Mouse (Mus musculus) embryonic facial prominence, embryonic 14.5 days (tissue): ENCODE results near the gene Mepce. TPM values are rescaled to one million over a fixed set of nuclear protein-coding genes. Genes with fewer than 3 reads are reported as not detected.
A peak's percentile ranks its signal among the peaks of the same experiment; 100 is the strongest.

Experiments used
- ATAC-seq: fragments of 200-750 bp; cut with Nextera tagmentation; 2 replicates; pipeline ENCODE4 v1.8.0; 2017; ENCODE audit warnings: low read depth, moderate number of reproducible peaks, moderate TSS enrichment
- DNase-seq: peaks from one replicate; pipeline ENCODE4 v3.0.0-alpha.2; 2015; ENCODE audit warnings: low spot score
- H3K27ac ChIP-seq: fragments of 300-500 bp; sonication (generic); replicated peaks from 2 replicates; pipeline ENCODE4 v1.5.1; 2014; ENCODE audit warnings: low read depth, mild to moderate bottlenecking, low read length, moderate library complexity
- H3K27me3 ChIP-seq: fragments of 300-500 bp; sonication (generic); replicated peaks from 2 replicates; pipeline ENCODE4 v1.6.1; 2014; ENCODE audit warnings: low read length; ENCODE audit not compliant: control insufficient read depth, insufficient read depth
- H3K36me3 ChIP-seq: fragments of 300-500 bp; sonication (generic); 2 replicates; pipeline ENCODE4 v1.6.1; 2014; ENCODE audit warnings: low read length, mixed read lengths; ENCODE audit not compliant: control insufficient read depth, insufficient read depth
- H3K4me1 ChIP-seq: fragments of 300-500 bp; sonication (generic); 2 replicates; pipeline ENCODE4 v1.6.1; 2014; ENCODE audit warnings: antibody characterized with exemption, low read length; ENCODE audit not compliant: control insufficient read depth, insufficient read depth
- H3K4me2 ChIP-seq: fragments of 300-500 bp; sonication (generic); 2 replicates; pipeline ENCODE4 v1.6.1; 2014; ENCODE audit warnings: low read depth, mild to moderate bottlenecking, low read length, moderate library complexity, mixed read lengths
- H3K4me3 ChIP-seq: fragments of 300-500 bp; sonication (generic); 2 replicates; pipeline ENCODE4 v1.5.1; 2014; ENCODE audit warnings: low read depth, mild to moderate bottlenecking, low read length
- H3K9ac ChIP-seq: fragments of 300-500 bp; sonication (generic); 2 replicates; pipeline ENCODE4 v1.6.1; 2014; ENCODE audit warnings: low read depth, mild to moderate bottlenecking, low read length, moderate library complexity, mixed read lengths
- H3K9me3 ChIP-seq: fragments of 300-500 bp; sonication (generic); 2 replicates; pipeline ENCODE4 v1.6.1; 2016; ENCODE audit warnings: low read length; ENCODE audit not compliant: control insufficient read depth
- WGBS: fragments of 180-500 bp; shearing (Covaris S2); extraction: QIAGEN DNeasy Blood & Tissue Kit; methylation state at CpG from one replicate; pipeline ENCODE4 v1.1.7; 2014; 5-methylcytosine and 5-hydroxymethylcytosine counted together
- polyA plus RNA-seq: library from polyadenylated mRNA; unstranded; fragments of >200 nt; fragmentation: Nextera tagmentation; extraction: Ambion mirVana; gene quantifications from 2 replicates; pipeline ENCODE4 v1.2.1, GENCODE M21; 2014

The Mepce gene
- polyA plus RNA-seq, 1 experiment from 2014 or later: 12.2 TPM

GRCm38 (mm10) chr5:137742836-137743235, 44.6 kb downstream of the Mepce start:
- Histone ChIP-seq H3K4me1 (peaks cover 17% of the 10 kb centered on the region), H3K36me3 (peaks cover 4% of the 10 kb centered on the region), H3K27ac (no peak overlapping the region), H3K4me2 (no peak overlapping the region), H3K4me3 (no peak overlapping the region), H3K27me3 (no peaks in the 10 kb centered on the region), H3K9ac (no peak overlapping the region), H3K9me3 (no peaks in the 10 kb centered on the region)
- no peak for DNase-seq
- no peak for ATAC-seq
- WGBS: 87% methylated on average over 6 of the region's 6 CpGs

DNA sequence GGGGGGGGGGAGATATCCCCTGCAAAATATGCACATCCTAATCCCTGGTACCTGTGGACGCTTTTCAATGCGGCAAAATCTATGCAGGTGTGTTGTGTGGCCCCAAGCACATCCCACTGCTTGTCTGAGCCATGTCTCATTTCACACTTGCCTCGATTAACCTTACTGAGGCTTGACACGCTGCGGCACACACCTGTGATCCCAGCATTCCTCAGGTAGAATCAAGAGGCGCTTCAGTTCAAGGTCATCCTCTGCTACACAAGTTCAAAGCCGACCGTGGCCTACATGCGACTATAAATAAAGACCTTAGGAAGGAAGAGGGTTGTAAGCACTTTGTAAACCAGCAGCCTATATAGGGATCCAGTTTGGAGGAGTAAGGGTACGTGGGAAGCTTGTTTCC, 45.4 kb downstream of the Mepce start:
- H3K27me3 ChIP-seq: no peaks in the 10 kb centered on the region

GRCm38 (mm10) chr5:137741023-137741931, 46.2 kb downstream of the Mepce start, which contains the start of gene Nyap1:
Nyap1 (minus strand) TSS chr5:137741607.
- Histone ChIP-seq H3K9ac (peak within 1 kb of the TSS; percentile 74), H3K27me3 (no peaks in the 10 kb centered on the region), H3K4me2 (peak within 1 kb of the TSS; percentile 95), H3K4me1 (peaks cover 13% of the 10 kb centered on the region), H3K36me3 (peaks cover 16% of the 10 kb centered on the region), H3K9me3 (no peaks in the 10 kb centered on the region), H3K4me3 (peak within 1 kb of the TSS; percentile 71), H3K27ac (peak within 1 kb of the TSS; percentile 55)
- ATAC-seq (peak; percentile 89), DNase-seq (peak; percentile 89)
- 2% methylated on average over 23 of the region's 71 CpGs for WGBS

More for the DNA sequence above, 45.4 kb downstream of the Mepce start:
- Histone ChIP-seq H3K9ac (peak overlapping the region; percentile 74; the same call in 1 of the 2 replicates), H3K36me3 (peaks cover 12% of the 10 kb centered on the region), H3K4me3 (peak overlapping the region; percentile 71), H3K4me2 (peak overlapping the region; percentile 95), H3K9me3 (no peaks in the 10 kb centered on the region), H3K4me1 (peaks cover 13% of the 10 kb centered on the region), H3K27ac (no peak overlapping the region)
- WGBS: 56% methylated on average over 10 of the region's 10 CpGs
- no peak for DNase-seq
- ATAC-seq: no peak

GRCm38 (mm10) chr5:137740506-137740905, 46.9 kb downstream of the Mepce start:
- 4% methylated on average over 11 of the region's 11 CpGs for WGBS
- Histone ChIP-seq H3K36me3 (peaks cover 23% of the 10 kb centered on the region), H3K27ac (peak overlapping the region; percentile 55), H3K9me3 (no peaks in the 10 kb centered on the region), H3K9ac (peak overlapping the region; percentile 74), H3K27me3 (no peaks in the 10 kb centered on the region), H3K4me2 (peak overlapping the region; percentile 95), H3K4me3 (peak overlapping the region; percentile 71), H3K4me1 (peaks cover 12% of the 10 kb centered on the region)
- ATAC-seq: no peak; the same call in 1 of the 2 replicates
- DNase-seq: no peak

DNA sequence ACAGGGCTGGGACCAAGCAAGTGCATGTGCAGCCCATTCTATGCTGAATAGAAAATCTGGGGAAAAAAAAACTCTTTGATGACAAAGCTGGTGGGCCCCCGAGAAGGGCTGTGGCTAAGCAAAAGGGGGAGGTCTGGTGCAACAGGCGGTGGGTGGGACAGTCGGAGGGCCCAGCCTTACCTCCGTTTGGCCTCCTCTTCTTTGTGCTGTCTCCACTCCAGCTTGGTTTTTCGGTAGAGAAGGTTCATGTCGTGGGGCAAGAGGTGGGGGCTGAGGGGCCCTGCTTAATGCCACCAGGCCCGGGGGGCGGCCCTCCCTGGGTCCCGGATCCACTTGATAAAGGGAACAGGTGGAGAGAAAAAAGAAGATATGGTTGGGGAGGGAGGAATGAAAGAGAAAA, 48.0 kb downstream of the Mepce start:
- no peak for DNase-seq
- WGBS: 63% methylated on average over 9 of the region's 9 CpGs
- Histone ChIP-seq H3K9me3 (no peaks in the 10 kb centered on the region), H3K27ac (no peak overlapping the region), H3K4me3 (peak overlapping the region; percentile 71; the same call in 1 of the 2 replicates), H3K9ac (peak overlapping the region; percentile 28; the same call in 1 of the 2 replicates), H3K27me3 (no peaks in the 10 kb centered on the region), H3K4me1 (peaks cover 5% of the 10 kb centered on the region; the same call in 1 of the 2 replicates), H3K36me3 (peaks cover 32% of the 10 kb centered on the region), H3K4me2 (peak overlapping the region; percentile 95)
- no peak for ATAC-seq

- Histone ChIP-seq H3K27ac (no peak overlapping the region), H3K9me3 (no peaks in the 10 kb centered on the region), H3K36me3 (peaks cover 39% of the 10 kb centered on the region), H3K27me3 (no peaks in the 10 kb centered on the region), H3K4me3 (no peak overlapping the region), H3K9ac (0 out of 2 replicates have a peak overlapping the region, but pooled peaks have one; percentile 6), H3K4me2 (no peak overlapping the region), H3K4me1 (peaks cover 5% of the 10 kb centered on the region; the same call in 1 of the 2 replicates)
- no peak for DNase-seq
- WGBS: 42% methylated on average over 4 of the region's 5 CpGs
- ATAC-seq: no peak
Observed at GRCm38 (mm10) chr5:137738516-137738915, 48.9 kb downstream of the Mepce start.

DNA sequence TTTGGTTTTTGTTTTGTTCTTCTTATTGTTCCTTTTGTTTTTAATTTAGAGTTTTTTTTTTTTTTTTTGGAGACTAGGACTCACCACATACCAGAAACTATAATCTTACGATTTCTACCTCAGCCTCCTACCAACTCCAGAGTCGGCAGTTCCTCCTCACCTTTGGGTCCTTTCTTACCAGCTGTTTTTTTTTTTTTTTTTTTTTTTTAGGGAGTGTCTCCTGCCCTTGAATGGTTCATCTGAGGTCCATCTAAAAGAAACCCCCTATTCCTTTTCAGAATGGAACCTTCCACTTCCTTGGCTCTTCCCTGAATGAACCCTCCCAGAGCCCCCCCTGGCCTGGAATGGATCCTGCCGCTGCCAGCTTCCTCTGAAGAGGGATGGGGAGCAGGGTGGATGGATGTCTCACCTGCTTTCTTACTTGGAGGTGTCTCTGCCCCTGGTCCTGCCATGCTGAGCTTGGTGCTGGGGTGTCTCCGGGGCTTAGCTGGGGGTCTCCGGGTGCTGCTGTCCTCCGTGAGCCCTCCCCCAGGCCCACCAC, 50.0 kb downstream of the Mepce start:
- no peaks in the 10 kb centered on the region for H3K9me3 ChIP-seq
- H3K27ac ChIP-seq: no peak overlapping the region
- ATAC-seq: no peak
- no peak overlapping the region for H3K4me2 ChIP-seq
- no peaks in the 10 kb centered on the region for H3K27me3 ChIP-seq
- H3K9ac ChIP-seq: no peak overlapping the region
- WGBS: 90% methylated on average over 6 of the region's 6 CpGs
- peaks cover 48% of the 10 kb centered on the region for H3K36me3 ChIP-seq
- H3K4me1 ChIP-seq: peaks cover 5% of the 10 kb centered on the region; the same call in 1 of the 2 replicates
- no peak overlapping the region for H3K4me3 ChIP-seq
- no peak for DNase-seq

DNA sequence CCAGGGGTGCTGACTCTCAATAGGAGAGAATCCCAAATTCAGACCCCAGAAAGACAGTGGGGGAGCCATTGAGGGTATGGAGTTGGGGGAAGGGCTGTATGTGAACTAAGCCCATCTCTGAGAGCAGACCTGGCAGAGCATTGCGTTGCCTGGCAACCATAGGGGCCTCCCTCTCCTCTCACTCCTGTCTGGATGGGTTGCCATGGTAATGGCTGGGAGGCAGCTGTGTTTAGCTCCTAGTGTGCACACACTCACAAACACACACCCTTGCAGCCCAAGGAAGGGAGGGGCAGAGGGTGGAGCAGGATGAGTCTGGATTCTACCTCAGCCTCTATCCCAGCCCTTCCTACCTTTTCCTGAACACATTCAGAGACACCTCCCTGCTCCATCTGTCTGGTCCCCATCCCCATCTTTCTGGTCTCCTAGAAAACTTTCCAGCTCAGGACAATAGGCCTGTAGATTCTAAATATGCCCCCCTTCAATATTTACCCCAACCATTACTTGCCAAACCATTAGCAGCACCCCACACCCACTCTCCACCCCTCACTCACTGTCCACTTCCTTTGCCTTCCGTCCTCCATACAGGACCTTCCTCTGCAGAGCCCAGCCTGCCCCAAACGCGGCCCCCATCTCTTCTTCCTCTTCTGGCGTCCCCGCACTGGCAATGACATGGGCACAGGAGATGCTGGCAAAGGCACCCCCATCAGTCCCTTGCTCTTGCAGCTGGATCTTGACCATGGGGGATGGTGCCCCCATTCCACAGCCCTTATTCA, 53.0 kb downstream of the Mepce start:
- 72% methylated on average over 6 of the region's 6 CpGs for WGBS
- peak; percentile 90 for DNase-seq
- no peaks in the 10 kb centered on the region for H3K9me3 ChIP-seq
- no peak overlapping the region for H3K4me2 ChIP-seq
- no peak overlapping the region; the same call in 1 of the 2 replicates for H3K27ac ChIP-seq
- H3K4me1 ChIP-seq: no peaks in the 10 kb centered on the region
- peak; percentile 91 for ATAC-seq
- no peak overlapping the region for H3K4me3 ChIP-seq
- H3K27me3 ChIP-seq: no peaks in the 10 kb centered on the region
- H3K9ac ChIP-seq: 0 out of 2 replicates have a peak overlapping the region, but pooled peaks have one; percentile 10
- H3K36me3 ChIP-seq: peaks cover 56% of the 10 kb centered on the region
